Mouse (Mus musculus) brain, embryonic 14.5 days (tissue): ENCODE results near the gene Pinlyp.

ENCODE experiments used
- CTCF ChIP-seq: fragments of 200-500 bp; IDR thresholded peaks from 2 replicates; pipeline ENCODE4 v1.5.1; 2012; ENCODE audit warnings: inconsistent platforms, mild to moderate bottlenecking, moderate library complexity, borderline replicate concordance; ENCODE audit not compliant: insufficient read depth, insufficient read length; ENCODE audit errors: extremely low read depth
- POLR2A ChIP-seq: fragments of 200-500 bp; IDR thresholded peaks from 2 replicates; pipeline ENCODE4 v1.6.1; 2012; ENCODE audit warnings: mild to moderate bottlenecking, inconsistent platforms, borderline replicate concordance; ENCODE audit not compliant: poor library complexity, insufficient read depth, insufficient read length, severe bottlenecking; ENCODE audit errors: extremely low read depth

- TF ChIP-seq CTCF (peak; percentile 82), POLR2A (peak; percentile 28; the same call in 1 of the 2 replicates)
These were observed 14.5 kb downstream of the Pinlyp start for GRCm38 (mm10) chr7:24531211-24531971.
